Mouse (Mus musculus) limb, embryonic 12.5 days (tissue): ENCODE measurements around the gene Rsph10b. TPM values are rescaled to one million over a fixed set of nuclear protein-coding genes. Genes with fewer than 3 reads are reported as not detected.
"Not testable (repeated sequence)": the region's sequence is repeated elsewhere in the genome, so short reads cannot be mapped to it uniquely, and the experiment has no call there.

Experiments used
- ATAC-seq: fragments of 200-750 bp; cut with Nextera tagmentation; 2 replicates; pipeline ENCODE4 v1.8.0; 2017; ENCODE audit warnings: low read depth, moderate TSS enrichment; ENCODE audit not compliant: insufficient number of reproducible peaks, insufficient read depth, low FRiP score, low TSS enrichment
- H3K27ac ChIP-seq: fragments of 300-500 bp; sonication (generic); 2 replicates; pipeline ENCODE4 v1.5.1; 2016; ENCODE audit warnings: mild to moderate bottlenecking, moderate library complexity
- H3K27me3 ChIP-seq: fragments of 300-500 bp; sonication (generic); 2 replicates; pipeline ENCODE4 v1.6.1; 2016; ENCODE audit warnings: mild to moderate bottlenecking, moderate library complexity
- H3K36me3 ChIP-seq: fragments of 300-500 bp; sonication (generic); 2 replicates; pipeline ENCODE4 v1.6.1; 2016; ENCODE audit warnings: mild to moderate bottlenecking, moderate library complexity
- H3K4me1 ChIP-seq: fragments of 300-500 bp; sonication (generic); replicated peaks from 2 replicates; pipeline ENCODE4 v1.6.1; 2016
- H3K4me2 ChIP-seq: fragments of 300-500 bp; sonication (generic); 2 replicates; pipeline ENCODE4 v1.6.1; 2016; ENCODE audit warnings: mild to moderate bottlenecking, moderate library complexity
- H3K4me3 ChIP-seq: fragments of 300-500 bp; sonication (generic); replicated peaks from 2 replicates; pipeline ENCODE4 v1.5.1; 2016; ENCODE audit warnings: mild to moderate bottlenecking
- H3K9ac ChIP-seq: fragments of 300-500 bp; sonication (generic); replicated peaks from 2 replicates; pipeline ENCODE4 v1.6.1; 2016; ENCODE audit warnings: mild to moderate bottlenecking, moderate library complexity
- H3K9me3 ChIP-seq: fragments of 300-500 bp; sonication (generic); 2 replicates; pipeline ENCODE4 v1.6.1; 2016; ENCODE audit warnings: mild to moderate bottlenecking, moderate library complexity
- WGBS: fragments of 180-500 bp; shearing (Covaris S2); methylation state at CpG from one replicate; pipeline ENCODE4 v1.1.7; 2016; 5-methylcytosine and 5-hydroxymethylcytosine counted together
- polyA plus RNA-seq: library from polyadenylated mRNA; unstranded; fragments of >200 nt; fragmentation: Nextera tagmentation; extraction: Ambion mirVana; gene quantifications from 2 replicates; pipeline ENCODE4 v1.2.1, GENCODE M21; 2016

The Rsph10b gene
- polyA plus RNA-seq, 1 experiment from 2014 or later = 0.87 TPM

DNA sequence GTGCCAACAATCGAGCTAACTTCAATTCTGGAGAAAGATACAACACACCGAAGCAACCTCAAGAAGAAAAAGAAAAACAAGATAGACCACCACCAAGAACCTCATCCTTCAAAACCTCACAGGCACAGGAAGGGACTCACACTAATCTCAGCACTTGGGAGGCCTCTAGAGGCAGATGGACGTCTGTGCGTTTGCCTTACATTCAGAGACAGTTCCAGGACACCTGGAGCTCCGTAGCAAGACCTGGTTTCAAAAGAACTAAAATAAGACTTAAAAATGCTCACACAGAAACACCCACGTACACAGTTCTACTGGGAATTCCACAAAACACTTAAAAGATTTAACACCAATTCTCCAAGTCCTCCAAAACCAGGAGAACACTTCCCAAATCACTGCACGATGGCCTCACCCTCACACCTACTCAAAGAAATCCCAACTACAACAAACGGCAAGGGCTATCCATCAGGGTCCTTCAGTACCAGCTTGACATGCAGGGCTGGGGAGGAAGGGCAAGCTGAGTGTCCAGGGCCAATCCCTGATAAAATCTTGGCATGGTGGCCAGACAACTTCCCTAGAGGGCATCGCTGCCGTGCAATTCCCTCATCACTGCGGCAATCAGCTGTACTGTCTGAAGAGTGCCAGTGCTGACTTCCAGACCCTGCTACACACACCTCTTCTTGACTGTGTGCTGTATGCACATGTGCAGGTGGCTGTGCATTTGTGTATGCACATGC is 62.0 kb downstream of the Rsph10b start:
- no peak for ATAC-seq
- Histone ChIP-seq H3K4me1 (no peaks in the 10 kb centered on the region), H3K27ac (no peak overlapping the region), H3K4me2 (no peak overlapping the region), H3K9ac (no peak overlapping the region), H3K27me3 (no peaks in the 10 kb centered on the region), H3K9me3 (no peaks in the 10 kb centered on the region), H3K36me3 (peaks cover 100% of the 10 kb centered on the region), H3K4me3 (no peak overlapping the region)
- WGBS = 73% methylated on average over 11 of the region's 11 CpGs

DNA sequence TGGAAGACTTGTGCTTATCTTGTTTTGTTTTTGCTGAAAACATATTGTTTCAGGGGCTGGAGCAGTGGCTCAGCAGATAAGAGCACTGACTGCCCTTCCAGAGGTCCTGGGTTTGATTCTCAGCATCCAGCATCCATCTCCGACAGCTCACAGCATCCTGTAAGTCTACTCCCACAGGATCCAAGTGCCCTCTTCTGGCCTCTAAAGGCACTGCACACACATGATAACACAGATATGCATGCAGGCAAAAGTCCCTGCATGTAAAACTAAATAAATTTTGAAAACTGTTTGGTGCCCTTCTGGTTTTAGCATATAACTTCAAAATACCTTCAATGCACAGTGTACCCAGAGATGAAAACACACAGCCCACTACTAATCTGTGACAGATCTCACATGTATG is 66.6 kb downstream of the Rsph10b start:
- Histone ChIP-seq H3K27me3 (no peaks in the 10 kb centered on the region), H3K27ac (no peak overlapping the region), H3K4me3 (no peak overlapping the region), H3K36me3 (peaks cover 99% of the 10 kb centered on the region), H3K9ac (no peak overlapping the region), H3K4me2 (no peak overlapping the region), H3K9me3 (no peaks in the 10 kb centered on the region), H3K4me1 (no peaks in the 10 kb centered on the region)
- ATAC-seq = no peak
- WGBS = 95% methylated on average over 1 of the region's 1 CpGs

- Histone ChIP-seq H3K4me1 (no peaks in the 10 kb centered on the region), H3K4me2 (no peak overlapping the region), H3K9ac (no peak overlapping the region), H3K27me3 (no peaks in the 10 kb centered on the region), H3K27ac (no peak overlapping the region), H3K9me3 (no peaks in the 10 kb centered on the region), H3K4me3 (no peak overlapping the region), H3K36me3 (peaks cover 87% of the 10 kb centered on the region)
- no peak for ATAC-seq
- WGBS = 93% methylated on average over 15 of the region's 15 CpGs
Observed at GRCm38 (mm10) chr5:144002461-144003192, 69.8 kb downstream of the Rsph10b start.

GRCm38 (mm10) chr5:144013366-144014134 is 80.7 kb downstream of the Rsph10b start:
- Histone ChIP-seq H3K4me2 (peak overlapping the region; percentile 64), H3K36me3 (peaks cover 40% of the 10 kb centered on the region), H3K9ac (0 out of 2 replicates have a peak overlapping the region, but pooled peaks have one; percentile 88), H3K4me3 (peak overlapping the region; percentile 85)
- not testable (repeated sequence) for H3K4me1 ChIP-seq, H3K27me3 ChIP-seq, ATAC-seq, H3K27ac ChIP-seq, H3K9me3 ChIP-seq
- 66% methylated on average over 13 of the region's 13 CpGs for WGBS

DNA sequence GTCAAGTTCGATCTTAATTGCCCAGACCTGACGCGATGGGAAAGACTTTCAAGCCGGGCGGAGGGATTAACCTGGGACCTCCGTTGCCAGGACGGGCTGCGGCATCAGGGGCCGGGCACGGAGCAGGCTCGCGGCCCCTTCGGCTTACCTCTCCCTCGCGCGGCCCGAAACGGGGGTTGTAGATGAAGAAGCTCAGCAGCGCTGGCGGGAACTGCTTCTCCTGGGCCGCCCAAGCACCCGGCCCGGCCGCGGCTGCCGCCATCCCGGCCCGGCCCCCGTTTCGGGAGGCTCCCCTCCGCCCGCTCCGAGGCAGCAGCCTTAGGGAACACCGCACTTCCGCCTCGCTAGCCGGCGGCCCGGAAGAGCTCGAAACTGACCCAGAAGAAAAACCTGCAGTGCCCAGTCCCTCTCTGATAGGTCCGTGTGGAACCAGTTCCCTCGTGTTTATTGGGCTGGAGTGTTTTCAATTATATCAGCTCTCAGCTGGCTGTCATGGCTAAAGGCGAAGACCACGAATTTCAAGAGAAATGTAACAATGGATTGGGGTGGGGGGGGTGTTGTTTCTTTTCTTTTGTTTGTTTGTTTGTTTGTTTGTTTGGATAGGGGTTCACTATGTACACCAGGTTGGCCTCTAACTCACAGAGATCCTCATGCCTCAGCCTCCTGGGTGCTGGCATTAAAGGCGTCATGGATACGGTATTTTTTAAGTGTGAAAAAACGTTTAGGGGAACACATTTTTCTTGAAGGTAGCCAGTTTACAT is 81.9 kb downstream of the Rsph10b start, which contains the start of gene Ccz1:
TSS of gene Ccz1 (minus strand) at position 327 of the 761 bp plus-strand sequence.
- Histone ChIP-seq H3K9ac (peak within 1 kb of the TSS; percentile 88), H3K4me2 (peak within 1 kb of the TSS; percentile 64), H3K9me3 (no peaks in the 10 kb centered on the region), H3K27me3 (no peaks in the 10 kb centered on the region), H3K27ac (peak within 1 kb of the TSS; percentile 75), H3K4me3 (peak within 1 kb of the TSS; percentile 85), H3K36me3 (peaks cover 28% of the 10 kb centered on the region), H3K4me1 (peaks cover 3% of the 10 kb centered on the region; the same call in 1 of the 2 replicates)
- 3% methylated on average over 47 of the region's 47 CpGs for WGBS
- ATAC-seq = peak; percentile 94

DNA sequence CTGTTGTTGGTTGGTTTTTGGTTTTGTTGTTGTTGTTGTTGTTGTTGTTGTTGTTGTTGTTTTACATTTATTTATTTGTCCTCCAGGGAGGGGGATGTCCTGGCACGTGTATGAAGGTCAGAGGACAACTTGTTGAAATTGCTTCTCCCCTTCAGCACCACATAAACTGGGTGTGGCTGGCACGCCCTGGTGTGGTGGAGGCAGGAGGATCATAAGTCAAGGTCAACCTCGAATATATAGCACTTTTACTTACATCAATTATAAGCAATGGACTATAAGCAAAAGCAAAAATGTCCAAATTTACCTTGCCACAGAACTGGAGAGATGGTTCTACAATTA is 82.4 kb downstream of the Rsph10b start:
- no peak for ATAC-seq

GRCm38 (mm10) chr5:144015845-144016244 is 83.0 kb downstream of the Rsph10b start:
- Histone ChIP-seq H3K27me3 (no peaks in the 10 kb centered on the region), H3K4me1 (peaks cover 3% of the 10 kb centered on the region; the same call in 1 of the 2 replicates), H3K27ac (no peak overlapping the region), H3K9me3 (no peaks in the 10 kb centered on the region), H3K4me2 (no peak overlapping the region), H3K9ac (no peak overlapping the region), H3K4me3 (no peak overlapping the region), H3K36me3 (peaks cover 18% of the 10 kb centered on the region)
- WGBS = 86% methylated on average over 9 of the region's 9 CpGs
- no peak for ATAC-seq

More for the DNA sequence above, 82.4 kb downstream of the Rsph10b start:
- Histone ChIP-seq H3K9ac (no peak overlapping the region), H3K27me3 (no peaks in the 10 kb centered on the region), H3K4me1 (peaks cover 3% of the 10 kb centered on the region; the same call in 1 of the 2 replicates), H3K4me3 (peak overlapping the region; percentile 85), H3K9me3 (no peaks in the 10 kb centered on the region), H3K36me3 (peaks cover 23% of the 10 kb centered on the region), H3K4me2 (peak overlapping the region; percentile 64), H3K27ac (no peak overlapping the region)
- 73% methylated on average over 3 of the region's 3 CpGs for WGBS

GRCm38 (mm10) chr5:144026620-144027263 is 93.9 kb downstream of the Rsph10b start, which contains the start of gene Ocm:
TSS of gene Ocm (minus strand) at chr5:144026670.
- Histone ChIP-seq H3K27me3 (no peaks in the 10 kb centered on the region), H3K4me1 (no peaks in the 10 kb centered on the region), H3K27ac (no peak within 1 kb of the TSS), H3K9me3 (no peaks in the 10 kb centered on the region), H3K4me3 (no peak within 1 kb of the TSS), H3K36me3 (no peaks in the 10 kb centered on the region), H3K4me2 (no peak within 1 kb of the TSS), H3K9ac (no peak within 1 kb of the TSS)
- 57% methylated on average over 11 of the region's 11 CpGs for WGBS
- no peak for ATAC-seq

- H3K9ac ChIP-seq = no peak overlapping the region
- no peak overlapping the region for H3K4me3 ChIP-seq
- H3K27ac ChIP-seq = no peak overlapping the region
- no peaks in the 10 kb centered on the region for H3K27me3 ChIP-seq
- H3K9me3 ChIP-seq = no peaks in the 10 kb centered on the region
- H3K4me2 ChIP-seq = no peak overlapping the region
- no peaks in the 10 kb centered on the region for H3K36me3 ChIP-seq
- H3K4me1 ChIP-seq = no peaks in the 10 kb centered on the region
- ATAC-seq = no peak
- 85% methylated on average over 7 of the region's 7 CpGs for WGBS
Observed at GRCm38 (mm10) chr5:144032491-144032890, 99.7 kb downstream of the Rsph10b start.

DNA sequence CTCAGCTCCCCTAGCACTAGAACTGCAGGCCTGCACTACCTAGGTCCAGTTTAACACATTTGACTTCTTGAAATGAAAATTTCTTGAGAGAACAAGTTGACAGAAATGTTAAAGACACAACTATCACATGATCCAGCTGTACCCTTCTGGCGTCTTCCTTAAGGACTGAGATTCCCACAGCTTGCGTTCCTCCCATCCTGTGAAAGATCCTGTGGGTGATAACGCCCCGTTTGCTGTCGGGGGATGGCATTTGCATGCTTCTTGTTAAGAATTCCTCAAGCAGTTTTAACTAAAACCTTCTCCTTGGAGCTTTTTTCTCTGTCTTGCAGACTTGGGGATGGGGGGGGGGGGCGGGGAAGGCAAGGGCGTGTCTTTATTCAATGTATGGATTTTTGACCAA is 101.7 kb downstream of the Rsph10b start:
- Histone ChIP-seq H3K36me3 (no peaks in the 10 kb centered on the region), H3K9ac (no peak overlapping the region)

More for the DNA sequence above, 101.7 kb downstream of the Rsph10b start:
- no peak overlapping the region for H3K4me2 ChIP-seq
- ATAC-seq = no peak
- no peak overlapping the region for H3K27ac ChIP-seq
- no peaks in the 10 kb centered on the region for H3K9me3 ChIP-seq
- no peak overlapping the region for H3K4me3 ChIP-seq
- no peaks in the 10 kb centered on the region for H3K4me1 ChIP-seq
- no peaks in the 10 kb centered on the region for H3K27me3 ChIP-seq
- 77% methylated on average over 7 of the region's 7 CpGs for WGBS
